Mouse (Mus musculus) forebrain, embryonic 12.5 days (tissue): ENCODE measurements around the gene AI182371. TPM values are rescaled to one million over a fixed set of nuclear protein-coding genes. Genes with fewer than 3 reads are reported as not detected.
A peak's percentile ranks its signal among the peaks of the same experiment; 100 is the strongest.

Source experiments
- ATAC-seq: fragments of 200-750 bp; cut with Nextera tagmentation; 2 replicates; pipeline ENCODE4 v1.8.0; 2017; ENCODE audit warnings: moderate TSS enrichment; ENCODE audit not compliant: low FRiP score
- H3K27ac ChIP-seq: fragments of 300-500 bp; sonication (generic); 2 replicates; pipeline ENCODE4 v1.5.1; 2016; ENCODE audit warnings: mild to moderate bottlenecking
- H3K27me3 ChIP-seq: fragments of 300-500 bp; sonication (generic); 2 replicates; pipeline ENCODE4 v1.6.1; 2016; ENCODE audit warnings: mild to moderate bottlenecking
- H3K36me3 ChIP-seq: fragments of 300-500 bp; sonication (generic); replicated peaks from 2 replicates; pipeline ENCODE4 v1.6.1; 2016; ENCODE audit warnings: mild to moderate bottlenecking
- H3K4me1 ChIP-seq: fragments of 300-500 bp; sonication (generic); 2 replicates; pipeline ENCODE4 v1.6.1; 2016
- H3K4me2 ChIP-seq: fragments of 300-500 bp; sonication (generic); 2 replicates; pipeline ENCODE4 v1.6.1; 2016; ENCODE audit warnings: mild to moderate bottlenecking, moderate library complexity
- H3K4me3 ChIP-seq: fragments of 300-500 bp; sonication (generic); replicated peaks from 2 replicates; pipeline ENCODE4 v1.5.1; 2016; ENCODE audit warnings: mild to moderate bottlenecking
- H3K9ac ChIP-seq: fragments of 300-500 bp; sonication (generic); 2 replicates; pipeline ENCODE4 v1.6.1; 2016; ENCODE audit warnings: mild to moderate bottlenecking
- H3K9me3 ChIP-seq: fragments of 300-500 bp; sonication (generic); 2 replicates; pipeline ENCODE4 v1.6.1; 2016
- WGBS: fragments of 180-500 bp; shearing (Covaris S2); methylation state at CpG from one replicate; pipeline ENCODE4 v1.1.7; 2016; 5-methylcytosine and 5-hydroxymethylcytosine counted together
- polyA plus RNA-seq: library from polyadenylated mRNA; unstranded; fragments of >200 nt; fragmentation: Nextera tagmentation; extraction: Ambion mirVana; gene quantifications from 2 replicates; pipeline ENCODE4 v1.2.1, GENCODE M21; 2016

AI182371 gene
- 0.22 and 0.98 TPM in 2 replicates for polyA plus RNA-seq

- Histone ChIP-seq H3K4me1 (no peaks in the 10 kb centered on the region), H3K4me2 (no peak within 1 kb of the TSS), H3K27ac (no peak within 1 kb of the TSS), H3K9me3 (no peaks in the 10 kb centered on the region), H3K27me3 (no peaks in the 10 kb centered on the region), H3K9ac (no peak within 1 kb of the TSS), H3K36me3 (no peaks in the 10 kb centered on the region), H3K4me3 (no peak within 1 kb of the TSS)
- ATAC-seq: no peak
- 96% methylated on average over 3 of the region's 3 CpGs for WGBS
Measured at GRCm38 (mm10) chr2:35101443-35101842, at the start of gene AI182371. AI182371 (minus strand) TSS chr2:35101543.

- Histone ChIP-seq H3K9ac (no peak overlapping the region), H3K27ac (no peak overlapping the region), H3K4me2 (no peak overlapping the region), H3K27me3 (no peaks in the 10 kb centered on the region), H3K36me3 (peaks cover 99% of the 10 kb centered on the region), H3K4me1 (no peaks in the 10 kb centered on the region), H3K9me3 (no peaks in the 10 kb centered on the region), H3K4me3 (no peak overlapping the region)
- ATAC-seq: no peak
- WGBS: 94% methylated on average over 10 of the region's 10 CpGs
Measured at GRCm38 (mm10) chr2:35148806-35149205, 47.5 kb upstream of the AI182371 start.

- Histone ChIP-seq H3K27me3 (no peaks in the 10 kb centered on the region), H3K9me3 (no peaks in the 10 kb centered on the region), H3K4me1 (no peaks in the 10 kb centered on the region), H3K9ac (no peak overlapping the region), H3K4me2 (no peak overlapping the region), H3K27ac (no peak overlapping the region), H3K4me3 (no peak overlapping the region), H3K36me3 (peaks cover 93% of the 10 kb centered on the region)
- ATAC-seq: no peak
- WGBS: 92% methylated on average over 3 of the region's 3 CpGs
Measured at GRCm38 (mm10) chr2:35141673-35142072, 40.3 kb upstream of the AI182371 start.

- Histone ChIP-seq H3K9me3 (no peaks in the 10 kb centered on the region), H3K4me1 (no peaks in the 10 kb centered on the region), H3K4me3 (no peak overlapping the region), H3K27me3 (no peaks in the 10 kb centered on the region), H3K36me3 (peaks cover 77% of the 10 kb centered on the region), H3K9ac (no peak overlapping the region), H3K4me2 (no peak overlapping the region), H3K27ac (no peak overlapping the region)
- 94% methylated on average over 1 of the region's 1 CpGs for WGBS
- no peak for ATAC-seq
Measured at GRCm38 (mm10) chr2:35138576-35138975, 37.2 kb upstream of the AI182371 start.

GRCm38 (mm10) chr2:35133891-35134290 is 32.5 kb upstream of the AI182371 start:
- Histone ChIP-seq H3K4me2 (no peak overlapping the region), H3K4me3 (no peak overlapping the region), H3K9ac (no peak overlapping the region), H3K27me3 (no peaks in the 10 kb centered on the region), H3K27ac (no peak overlapping the region), H3K4me1 (peaks cover 17% of the 10 kb centered on the region), H3K36me3 (peaks cover 38% of the 10 kb centered on the region), H3K9me3 (no peaks in the 10 kb centered on the region)
- no peak for ATAC-seq
- whole genome bisulfite sequencing: 73% methylated on average over 5 of the region's 5 CpGs

- peak; percentile 28; the same call in 1 of the 2 replicates for ATAC-seq
- H3K27ac ChIP-seq: peak overlapping the region; percentile 75
- H3K27me3 ChIP-seq: no peaks in the 10 kb centered on the region
- WGBS: 12% methylated on average over 5 of the region's 5 CpGs
- peaks cover 17% of the 10 kb centered on the region for H3K4me1 ChIP-seq
- peak overlapping the region; percentile 51 for H3K4me3 ChIP-seq
- no peaks in the 10 kb centered on the region for H3K9me3 ChIP-seq
- peaks cover 32% of the 10 kb centered on the region for H3K36me3 ChIP-seq
- peak overlapping the region; percentile 65 for H3K4me2 ChIP-seq
- H3K9ac ChIP-seq: peak overlapping the region; percentile 57
Measured at GRCm38 (mm10) chr2:35132662-35133055, 31.3 kb upstream of the AI182371 start.

GRCm38 (mm10) chr2:35131991-35132661 is 30.8 kb upstream of the AI182371 start:
- Histone ChIP-seq H3K9ac (peak overlapping the region; percentile 57), H3K27me3 (no peaks in the 10 kb centered on the region), H3K4me2 (peak overlapping the region; percentile 65), H3K36me3 (peaks cover 29% of the 10 kb centered on the region), H3K9me3 (no peaks in the 10 kb centered on the region), H3K4me1 (peaks cover 17% of the 10 kb centered on the region), H3K4me3 (peak overlapping the region; percentile 51), H3K27ac (peak overlapping the region; percentile 75)
- under 1% methylated on average over 21 of the region's 21 CpGs for WGBS
- peak; percentile 98 for ATAC-seq

- Histone ChIP-seq H3K36me3 (peaks cover 25% of the 10 kb centered on the region), H3K9ac (no peak overlapping the region), H3K4me2 (peak overlapping the region; percentile 65), H3K27ac (peak overlapping the region; percentile 75; the same call in 1 of the 2 replicates), H3K9me3 (no peaks in the 10 kb centered on the region), H3K27me3 (no peaks in the 10 kb centered on the region), H3K4me3 (no peak overlapping the region), H3K4me1 (peaks cover 17% of the 10 kb centered on the region)
- ATAC-seq: peak; percentile 42; the same call in 1 of the 2 replicates
Measured at GRCm38 (mm10) chr2:35131491-35131890, 30.1 kb upstream of the AI182371 start.

- 72% methylated on average over 7 of the region's 7 CpGs for WGBS
- no peaks in the 10 kb centered on the region for H3K27me3 ChIP-seq
- H3K9ac ChIP-seq: no peak overlapping the region
- no peaks in the 10 kb centered on the region for H3K9me3 ChIP-seq
- H3K27ac ChIP-seq: no peak overlapping the region
- peaks cover 28% of the 10 kb centered on the region for H3K36me3 ChIP-seq
- H3K4me2 ChIP-seq: no peak overlapping the region
- ATAC-seq: no peak
- H3K4me3 ChIP-seq: no peak overlapping the region
- no peaks in the 10 kb centered on the region for H3K4me1 ChIP-seq
Measured at GRCm38 (mm10) chr2:35124716-35125115, 23.4 kb upstream of the AI182371 start.

- H3K27ac ChIP-seq: no peak overlapping the region
- peaks cover 7% of the 10 kb centered on the region; the same call in 1 of the 2 replicates for H3K4me1 ChIP-seq
- no peak overlapping the region for H3K4me3 ChIP-seq
- WGBS: 78% methylated on average over 2 of the region's 2 CpGs
- no peaks in the 10 kb centered on the region for H3K9me3 ChIP-seq
- ATAC-seq: no peak
- H3K27me3 ChIP-seq: no peaks in the 10 kb centered on the region
- no peak overlapping the region for H3K9ac ChIP-seq
- no peak overlapping the region; the same call in 1 of the 2 replicates for H3K4me2 ChIP-seq
- H3K36me3 ChIP-seq: peaks cover 8% of the 10 kb centered on the region; the same call in 1 of the 2 replicates
Measured at GRCm38 (mm10) chr2:35110521-35110920, 9.2 kb upstream of the AI182371 start.

- Histone ChIP-seq H3K4me1 (peaks cover 7% of the 10 kb centered on the region; the same call in 1 of the 2 replicates), H3K36me3 (peaks cover 4% of the 10 kb centered on the region; the same call in 1 of the 2 replicates), H3K9ac (peak overlapping the region; percentile 73), H3K27ac (no peak overlapping the region), H3K4me2 (peak overlapping the region; percentile 67), H3K27me3 (no peaks in the 10 kb centered on the region), H3K4me3 (peak overlapping the region; percentile 59), H3K9me3 (no peaks in the 10 kb centered on the region)
- 3% methylated on average over 13 of the region's 13 CpGs for WGBS
- no peak for ATAC-seq
Measured at GRCm38 (mm10) chr2:35109924-35110304, 8.6 kb upstream of the AI182371 start.

GRCm38 (mm10) chr2:35109141-35109923 is 8.0 kb upstream of the AI182371 start, which contains the start of gene Cntrl:
Cntrl (plus strand) TSS chr2:35109492.
- Histone ChIP-seq H3K4me3 (peak within 1 kb of the TSS; percentile 59), H3K27me3 (no peaks in the 10 kb centered on the region), H3K9ac (peak within 1 kb of the TSS; percentile 73), H3K27ac (peak within 1 kb of the TSS; percentile 65), H3K4me1 (peaks cover 7% of the 10 kb centered on the region; the same call in 1 of the 2 replicates), H3K9me3 (no peaks in the 10 kb centered on the region), H3K36me3 (peaks cover 4% of the 10 kb centered on the region; the same call in 1 of the 2 replicates), H3K4me2 (peak within 1 kb of the TSS; percentile 67)
- under 1% methylated on average over 60 of the region's 62 CpGs for WGBS
- ATAC-seq: peak; percentile 97
